Mouse (Mus musculus) layer of hippocampus, postnatal 36 days (tissue): Measurements from ENCODE around the gene Treml1. TPM values are rescaled to one million over a fixed set of nuclear protein-coding genes. Genes with fewer than 3 reads are reported as not detected.
A peak's percentile ranks its signal among the peaks of the same experiment; 100 is the strongest.

ENCODE experiments used
- DNase-seq, 2 experiments: peaks; one replicate each; pipeline ENCODE4 v3.0.0; 2022
- total RNA-seq, 2 experiments: library from RNA; stranded (reverse); gene quantifications; 2 replicates each; pipeline ENCODE4 v1.2.3; 2021

Treml1 gene
- total RNA-seq, 2 experiments from 2014 or later: not detected

- no peak for DNase-seq
These were observed 746 bp downstream of the Treml1 start for GRCm38 (mm10) chr17:48360462-48360861.

- DNase-seq: no peak
These were observed 2.6 kb downstream of the Treml1 start for GRCm38 (mm10) chr17:48362346-48362745.

GRCm38 (mm10) chr17:48362966-48363365 lies 3.2 kb downstream of the Treml1 start:
- DNase-seq: no peak

GRCm38 (mm10) chr17:48363421-48363965 lies 3.8 kb downstream of the Treml1 start:
- no peak for DNase-seq

- DNase-seq: no peak
These were observed 5.9 kb downstream of the Treml1 start for GRCm38 (mm10) chr17:48365511-48366155.

- no peak for DNase-seq
These were observed 7.1 kb downstream of the Treml1 start for GRCm38 (mm10) chr17:48366806-48367205.

- no peak for DNase-seq
These were observed 11.9 kb downstream of the Treml1 start for GRCm38 (mm10) chr17:48371621-48372020.

- no peak for DNase-seq
These were observed 13.3 kb downstream of the Treml1 start for GRCm38 (mm10) chr17:48372987-48373386.

- DNase-seq: no peak
These were observed 16.4 kb downstream of the Treml1 start for GRCm38 (mm10) chr17:48376102-48376501.

GRCm38 (mm10) chr17:48379050-48379449 lies 19.3 kb downstream of the Treml1 start:
- DNase-seq: no peak

- DNase-seq: no peak
These were observed 26.2 kb downstream of the Treml1 start for GRCm38 (mm10) chr17:48385786-48386461.

- no peak for DNase-seq
These were observed 28.9 kb downstream of the Treml1 start for GRCm38 (mm10) chr17:48388666-48389065.

GRCm38 (mm10) chr17:48389442-48389841 lies 29.7 kb downstream of the Treml1 start:
- DNase-seq: no peak

- DNase-seq: no peak
These were observed 31.7 kb downstream of the Treml1 start for GRCm38 (mm10) chr17:48391446-48391845.

GRCm38 (mm10) chr17:48392616-48393015 lies 32.9 kb downstream of the Treml1 start:
- no peak for DNase-seq

GRCm38 (mm10) chr17:48401710-48402109 lies 42.0 kb downstream of the Treml1 start:
- DNase-seq: no peak

- no peak for DNase-seq
These were observed 43.0 kb downstream of the Treml1 start for GRCm38 (mm10) chr17:48402751-48403150.

GRCm38 (mm10) chr17:48403848-48404247 lies 44.1 kb downstream of the Treml1 start:
- no peak for DNase-seq

GRCm38 (mm10) chr17:48404706-48405105 lies 45.0 kb downstream of the Treml1 start:
- no peak for DNase-seq

- no peak for DNase-seq
These were observed 47.4 kb downstream of the Treml1 start for GRCm38 (mm10) chr17:48407154-48407553.

- no peak for DNase-seq
These were observed 48.3 kb downstream of the Treml1 start for GRCm38 (mm10) chr17:48407910-48408525.

- DNase-seq: peak; percentile 54 to 64
These were observed 49.0 kb downstream of the Treml1 start for GRCm38 (mm10) chr17:48408526-48409291.
